In the genomic region with DNA sequence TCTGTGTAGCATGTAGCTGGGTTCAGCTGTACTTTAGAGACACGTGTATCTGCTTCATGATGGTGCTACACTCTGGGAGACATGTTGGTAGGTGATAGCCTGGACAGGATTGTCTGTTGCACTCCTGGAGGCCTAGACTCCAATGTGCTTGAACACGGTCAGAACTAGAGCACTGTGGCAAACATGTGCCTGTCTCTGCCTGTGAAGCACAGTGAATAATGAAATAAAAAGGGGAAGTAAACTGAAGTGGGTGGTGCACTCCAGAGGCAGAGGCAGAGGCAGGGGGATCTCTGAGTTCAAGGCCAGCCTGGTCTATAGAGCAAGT, we compare ENCODE assay signal across 20 mouse cellular contexts. TPM values are rescaled to one million over a fixed set of nuclear protein-coding genes. Genes with fewer than 3 reads are reported as not detected.
DNase-seq lines count a peak whose midpoint lies in the region; ATAC-seq and TF ChIP-seq lines count a peak whose summit lies in the region.
"Had no signal": no experiment of that assay in that cellular context is flagged by ENCODE, and none has a peak within 500 bp of the region (broad histone marks: within the 10 kb centered on the region; RNA-seq: fewer than 3 reads in every experiment).

No protein-coding gene starts in this region.

- H3K4me2 ChIP-seq in heart, embryonic 13.5 days = no peak overlapping the region
- H3K4me2 ChIP-seq: kidney, embryonic 15.5 days; midbrain, embryonic 13.5 days; neural tube, embryonic 13.5 days had no signal

- H3K27ac ChIP-seq in heart, embryonic 13.5 days (replicated peaks) = 0 out of 2 replicates have a peak overlapping the region, but pooled peaks have one; percentile 8
- no peak overlapping the region for H3K27ac ChIP-seq in cerebellum, adult 2 months (ENCODE audit: insufficient read depth, low read length)
- H3K27ac ChIP-seq: kidney, embryonic 15.5 days; liver, embryonic 13.5 days; midbrain, embryonic 13.5 days; neural tube, embryonic 13.5 days had no signal

- no peak overlapping the region for H3K9ac ChIP-seq in heart, embryonic 13.5 days
- H3K9ac ChIP-seq: kidney, embryonic 15.5 days; liver, embryonic 13.5 days; midbrain, embryonic 13.5 days; neural tube, embryonic 13.5 days had no signal

- TF ChIP-seq POLR2A in cerebellum, adult 2 months (IDR thresholded peaks at IDR 0.05; ENCODE audit: borderline replicate concordance, insufficient read depth, low read length) = no peak

- H3K4me1 ChIP-seq in heart, embryonic 13.5 days = no peaks in the 10 kb centered on the region
- H3K4me1 ChIP-seq in cerebellum, adult 2 months (ENCODE audit: control insufficient read depth, insufficient read depth, low read length) = no peaks in the 10 kb centered on the region
- H3K4me1 ChIP-seq: kidney, embryonic 15.5 days; liver, embryonic 13.5 days; midbrain, embryonic 13.5 days; neural tube, embryonic 13.5 days had no signal

- TF ChIP-seq CTCF in cerebellum, adult 2 months (IDR thresholded peaks at IDR 0.05; ENCODE audit: borderline replicate concordance, insufficient read depth, low read depth, low read length) = no peak

- H3K9me3 ChIP-seq in heart, embryonic 13.5 days = no peaks in the 10 kb centered on the region
- H3K9me3 ChIP-seq: kidney, embryonic 15.5 days; liver, embryonic 13.5 days; midbrain, embryonic 13.5 days; neural tube, embryonic 13.5 days had no signal

- H3K36me3 ChIP-seq in heart, embryonic 13.5 days = no peaks in the 10 kb centered on the region
- H3K36me3 ChIP-seq: G1E; kidney, embryonic 15.5 days; liver, embryonic 13.5 days; midbrain, embryonic 13.5 days; neural tube, embryonic 13.5 days had no signal

- ATAC-seq in heart, embryonic 13.5 days (ENCODE audit: extremely low read depth, insufficient number of reproducible peaks, low FRiP score, low TSS enrichment) = no peak
- peak; percentile 70 for ATAC-seq in granulocyte monocyte progenitor cell, adult 5-6 weeks (replicated peaks; ENCODE audit: poor library complexity, severe bottlenecking)
- peak; percentile 57 for ATAC-seq in monocyte, adult 5-6 weeks (replicated peaks; ENCODE audit: insufficient number of reproducible peaks, low FRiP score, low TSS enrichment, poor library complexity, severe bottlenecking)
- ATAC-seq: hindbrain, embryonic 16.5 days; midbrain, embryonic 13.5 days had no signal

- no peak for DNase-seq in heart, adult 11 months
- peak; percentile 86 for DNase-seq in A20 (ENCODE audit: low read depth, low spot score)
- no peak for DNase-seq in yolk sac, embryonic 10.5 days (ENCODE audit: low spot score)
- DNase-seq in cerebellum, adult 2 months = no peak
- no peak for DNase-seq in kidney, adult 11 months
- DNase-seq: adrenal gland, postnatal 14 days; cerebellum, postnatal 10 days; heart, adult 18-20 months; heart, postnatal 10 days; liver, embryonic 13.5 days; thymus, postnatal 4 days had no signal

- WGBS in heart, embryonic 13.5 days = 69% methylated on average over 2 of the region's 2 CpGs
- 71% methylated on average over 2 of the region's 2 CpGs for WGBS in cerebellum, adult 2 months

- H3K27me3 ChIP-seq in heart, embryonic 13.5 days (replicated peaks) = no peaks in the 10 kb centered on the region
- H3K27me3 ChIP-seq in cerebellum, adult 2 months (ENCODE audit: control insufficient read depth, insufficient read depth, low read length) = no peaks in the 10 kb centered on the region
- H3K27me3 ChIP-seq: kidney, embryonic 15.5 days; liver, embryonic 13.5 days; midbrain, embryonic 13.5 days; neural tube, embryonic 13.5 days had no signal

- no peak overlapping the region for H3K4me3 ChIP-seq in heart, embryonic 13.5 days
- no peak overlapping the region for H3K4me3 ChIP-seq in cerebellum, adult 2 months (replicated peaks; ENCODE audit: insufficient read depth, low read depth, low read length)
- H3K4me3 ChIP-seq: kidney, embryonic 15.5 days; liver, embryonic 13.5 days; midbrain, embryonic 13.5 days; neural tube, embryonic 13.5 days had no signal

RNA-seq across cellular contexts. Expression of gene Hsh2d, which starts 0.7 kb away (rescaled TPM):
- polyA plus RNA-seq in heart, embryonic 13.5 days (2015; fragmentation: Nextera tagmentation; extraction: Ambion mirVana) = 0.08 and 0.17 TPM in 2 replicates
- 6.2 and 14.0 TPM in 2 replicates for total RNA-seq in granulocyte monocyte progenitor cell, adult 5-6 weeks (2014; fragmentation: Nextera tagmentation)
- total RNA-seq in granulocyte monocyte progenitor cell, adult 5-6 weeks (2017) = 2.6 and 3.1 TPM in 2 replicates
- 1.2 to 5.8 TPM (median 4.8 TPM) in 3 replicates for total RNA-seq in monocyte, adult 5-6 weeks (2017)
- 0.11 TPM in 1 of 2 replicates, not detected in the other for polyA plus RNA-seq in cerebellum, adult 2 months (2012; rRNA removed)
- total RNA-seq: adrenal gland, postnatal 14 days; heart, postnatal 10 days; left cerebral cortex, postnatal 25 days had no signal
- polyA plus RNA-seq: hindbrain, embryonic 16.5 days; neural tube, embryonic 13.5 days had no signal

RNA-seq across cellular contexts. Expression of gene Cib3, which starts 22.5 kb away (rescaled TPM):
- not detected in 2 replicates for polyA plus RNA-seq in heart, embryonic 13.5 days (2015; fragmentation: Nextera tagmentation; extraction: Ambion mirVana)
- total RNA-seq in granulocyte monocyte progenitor cell, adult 5-6 weeks (2014; fragmentation: Nextera tagmentation) = 0.64 TPM in 1 of 2 replicates, not detected in the other
- not detected in 2 replicates for total RNA-seq in granulocyte monocyte progenitor cell, adult 5-6 weeks (2017)
- 0.86 to 6.9 TPM (median 1.1 TPM) in 3 replicates for total RNA-seq in monocyte, adult 5-6 weeks (2017)
- not detected in 2 replicates for polyA plus RNA-seq in cerebellum, adult 2 months (2012; rRNA removed)
- total RNA-seq: adrenal gland, postnatal 14 days; G1E; heart, postnatal 10 days had no signal
- polyA plus RNA-seq: G1E; hindbrain, embryonic 16.5 days; kidney, embryonic 15.5 days; liver, embryonic 13.5 days; midbrain, embryonic 13.5 days; neural tube, embryonic 13.5 days had no signal

RNA-seq across cellular contexts. Expression of gene Gm11034, which starts 23.3 kb away (rescaled TPM):
- not detected in 2 replicates for polyA plus RNA-seq in heart, embryonic 13.5 days (2015; fragmentation: Nextera tagmentation; extraction: Ambion mirVana)
- total RNA-seq in granulocyte monocyte progenitor cell, adult 5-6 weeks (2014; fragmentation: Nextera tagmentation) = not detected in 2 replicates
- not detected in 2 replicates for total RNA-seq in granulocyte monocyte progenitor cell, adult 5-6 weeks (2017)
- total RNA-seq in monocyte, adult 5-6 weeks (2017) = not detected in 3 replicates
- polyA plus RNA-seq in cerebellum, adult 2 months (2012; rRNA removed) = not detected in 2 replicates
- total RNA-seq: adrenal gland, postnatal 14 days; G1E; heart, adult 18-20 months; heart, postnatal 10 days; left cerebral cortex, postnatal 25 days had no signal
- polyA plus RNA-seq: G1E; hindbrain, embryonic 16.5 days; kidney, embryonic 15.5 days; liver, embryonic 13.5 days; midbrain, embryonic 13.5 days; neural tube, embryonic 13.5 days had no signal

RNA-seq across cellular contexts. Expression of gene Rab8a, which starts 29.2 kb away (rescaled TPM):
- polyA plus RNA-seq in heart, embryonic 13.5 days (2015; fragmentation: Nextera tagmentation; extraction: Ambion mirVana) = 77.6 and 77.7 TPM in 2 replicates
- total RNA-seq in granulocyte monocyte progenitor cell, adult 5-6 weeks (2014; fragmentation: Nextera tagmentation) = 38.9 and 39.9 TPM in 2 replicates
- 320 and 344 TPM in 2 replicates for total RNA-seq in granulocyte monocyte progenitor cell, adult 5-6 weeks (2017)
- 640 to 819 TPM (median 739 TPM) in 3 replicates for total RNA-seq in monocyte, adult 5-6 weeks (2017)
- polyA plus RNA-seq in cerebellum, adult 2 months (2012; rRNA removed) = 67.6 and 68.7 TPM in 2 replicates

RNA-seq across cellular contexts. Expression of gene Fam32a, which starts 29.4 kb away (rescaled TPM):
- polyA plus RNA-seq in heart, embryonic 13.5 days (2015; fragmentation: Nextera tagmentation; extraction: Ambion mirVana) = 41.6 and 43.9 TPM in 2 replicates
- 47.5 and 52.6 TPM in 2 replicates for total RNA-seq in granulocyte monocyte progenitor cell, adult 5-6 weeks (2014; fragmentation: Nextera tagmentation)
- 42.1 and 42.9 TPM in 2 replicates for total RNA-seq in granulocyte monocyte progenitor cell, adult 5-6 weeks (2017)
- 105 to 143 TPM (median 135 TPM) in 3 replicates for total RNA-seq in monocyte, adult 5-6 weeks (2017)
- polyA plus RNA-seq in cerebellum, adult 2 months (2012; rRNA removed) = 71.2 and 78.5 TPM in 2 replicates
